Mouse (Mus musculus): ENCODE measurements around the gene Ampd2. TPM values are rescaled to one million over a fixed set of nuclear protein-coding genes. Genes with fewer than 3 reads are reported as not detected.

The Ampd2 gene
- 47.7 and 51.2 TPM in 2 replicates for polyA plus RNA-seq (2016; fragmentation: Nextera tagmentation; extraction: Ambion mirVana)

DNA sequence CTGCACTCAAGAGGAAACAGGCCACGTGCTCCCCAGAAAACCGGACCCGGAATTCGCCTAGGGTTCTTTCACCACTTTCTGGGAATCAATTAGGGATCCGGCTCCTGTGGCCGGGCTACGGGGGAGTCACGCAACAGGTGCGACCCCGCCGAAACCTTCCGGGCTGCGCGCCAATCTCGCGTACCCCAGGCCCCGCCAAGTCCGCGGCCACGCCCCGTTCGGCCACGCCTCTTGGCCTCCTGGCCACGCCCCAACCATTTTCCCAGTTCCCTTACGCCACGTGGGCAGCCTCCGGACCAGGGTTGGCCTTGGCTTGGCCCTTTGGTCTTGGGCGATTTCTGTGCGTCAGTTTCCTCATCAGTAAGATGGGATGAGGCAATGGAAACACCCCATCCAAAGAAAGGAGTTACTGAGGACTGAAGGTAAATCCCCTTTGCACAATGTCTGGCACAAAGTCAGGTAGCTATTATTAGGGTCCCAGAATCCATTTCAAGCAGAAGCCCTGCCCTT is at the start of gene Ampd2:
Gene Ampd2 (minus strand): TSS at position 182 of the 510 bp plus-strand sequence.
- Histone ChIP-seq H3K4me1 (peaks cover 53% of the 10 kb centered on the region), H3K4me2 (replicated peaks) (peak within 1 kb of the TSS; percentile 100), H3K36me3 (no peaks in the 10 kb centered on the region), H3K27me3 (replicated peaks) (no peaks in the 10 kb centered on the region), H3K27ac (peak within 1 kb of the TSS; percentile 29), H3K9ac (peak within 1 kb of the TSS; percentile 73), H3K4me3 (peak within 1 kb of the TSS; percentile 61), H3K9me3 (no peaks in the 10 kb centered on the region)
- under 1% methylated on average over 29 of the region's 29 CpGs for WGBS
- ATAC-seq (ENCODE audit: low FRiP score, low read depth): peak; percentile 21

DNA sequence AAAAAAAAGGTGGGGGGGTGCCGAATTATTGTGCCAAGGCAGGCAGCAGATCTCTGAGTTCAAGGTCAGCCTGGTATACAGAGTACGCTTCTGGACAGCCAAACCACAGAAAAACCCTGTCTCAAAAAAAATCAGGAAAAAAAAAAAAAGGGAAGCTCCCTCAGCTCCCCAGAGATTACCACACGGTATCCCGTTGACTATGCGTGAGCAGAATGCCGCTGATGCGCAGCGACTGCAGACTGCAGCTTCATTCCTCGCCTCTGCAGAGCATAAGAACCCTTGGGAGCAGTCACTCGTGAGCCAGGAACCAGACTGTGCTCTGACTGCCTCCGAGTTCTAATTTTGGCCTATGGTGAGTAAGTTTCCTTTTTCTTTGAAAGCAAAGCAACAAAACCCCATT is 48.2 kb upstream of the Ampd2 start:
- Histone ChIP-seq H3K9me3 (no peaks in the 10 kb centered on the region), H3K27me3 (replicated peaks) (no peaks in the 10 kb centered on the region), H3K4me1 (peaks cover 3% of the 10 kb centered on the region; the same call in 1 of the 2 replicates), H3K4me3 (no peak overlapping the region), H3K27ac (no peak overlapping the region), H3K9ac (no peak overlapping the region), H3K4me2 (replicated peaks) (no peak overlapping the region), H3K36me3 (no peaks in the 10 kb centered on the region)
- ATAC-seq (ENCODE audit: low FRiP score, low read depth): no peak
- WGBS: 70% methylated on average over 11 of the region's 11 CpGs

DNA sequence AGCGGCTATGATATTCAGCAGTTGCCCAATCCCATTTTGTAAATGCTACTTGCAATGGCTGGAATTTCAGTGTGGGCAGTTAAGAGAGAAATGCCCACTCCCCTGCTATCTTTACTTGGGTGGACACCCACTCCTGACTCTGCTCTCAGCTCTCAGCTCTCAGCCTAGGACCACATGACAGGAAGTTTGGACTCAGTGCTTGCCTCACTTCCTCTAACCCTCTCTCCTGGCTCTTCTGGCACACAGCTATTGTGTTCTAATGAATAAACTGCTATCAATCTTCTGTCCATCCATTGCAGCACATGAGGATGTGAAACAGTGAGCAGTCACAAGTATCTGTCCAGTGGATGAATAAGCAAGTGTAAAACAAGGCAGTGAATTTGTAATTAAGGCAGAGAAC is 46.0 kb upstream of the Ampd2 start:
- WGBS: 80% methylated on average over 1 of the region's 1 CpGs
- ATAC-seq (ENCODE audit: low FRiP score, low read depth): no peak
- no peak overlapping the region for H3K4me3 ChIP-seq

GRCm38 (mm10) chr3:108131821-108132220 is 45.4 kb upstream of the Ampd2 start:
- H3K9ac ChIP-seq: no peak overlapping the region
- WGBS: 87% methylated on average over 1 of the region's 1 CpGs
- no peak overlapping the region for H3K4me2 ChIP-seq (replicated peaks)
- no peaks in the 10 kb centered on the region for H3K27me3 ChIP-seq (replicated peaks)
- no peaks in the 10 kb centered on the region for H3K36me3 ChIP-seq
- H3K4me1 ChIP-seq: peaks cover 3% of the 10 kb centered on the region; the same call in 1 of the 2 replicates
- H3K27ac ChIP-seq: no peak overlapping the region
- no peak overlapping the region for H3K4me3 ChIP-seq
- no peak for ATAC-seq (ENCODE audit: low FRiP score, low read depth)
- no peaks in the 10 kb centered on the region for H3K9me3 ChIP-seq

More for the DNA sequence above, 46.0 kb upstream of the Ampd2 start:
- Histone ChIP-seq H3K27me3 (replicated peaks) (no peaks in the 10 kb centered on the region), H3K4me2 (replicated peaks) (no peak overlapping the region), H3K27ac (no peak overlapping the region), H3K9ac (no peak overlapping the region), H3K9me3 (no peaks in the 10 kb centered on the region), H3K4me1 (peaks cover 3% of the 10 kb centered on the region; the same call in 1 of the 2 replicates), H3K36me3 (no peaks in the 10 kb centered on the region)

- no peak overlapping the region for H3K4me3 ChIP-seq
- no peak overlapping the region for H3K9ac ChIP-seq
- H3K4me2 ChIP-seq (replicated peaks): no peak overlapping the region
- peaks cover 3% of the 10 kb centered on the region; the same call in 1 of the 2 replicates for H3K4me1 ChIP-seq
- no peaks in the 10 kb centered on the region for H3K27me3 ChIP-seq (replicated peaks)
- ATAC-seq (ENCODE audit: low FRiP score, low read depth): no peak
- H3K36me3 ChIP-seq: no peaks in the 10 kb centered on the region
- H3K9me3 ChIP-seq: no peaks in the 10 kb centered on the region
- 94% methylated on average over 5 of the region's 5 CpGs for WGBS
- H3K27ac ChIP-seq: no peak overlapping the region
Observed at GRCm38 (mm10) chr3:108131216-108131615, 44.8 kb upstream of the Ampd2 start.

DNA sequence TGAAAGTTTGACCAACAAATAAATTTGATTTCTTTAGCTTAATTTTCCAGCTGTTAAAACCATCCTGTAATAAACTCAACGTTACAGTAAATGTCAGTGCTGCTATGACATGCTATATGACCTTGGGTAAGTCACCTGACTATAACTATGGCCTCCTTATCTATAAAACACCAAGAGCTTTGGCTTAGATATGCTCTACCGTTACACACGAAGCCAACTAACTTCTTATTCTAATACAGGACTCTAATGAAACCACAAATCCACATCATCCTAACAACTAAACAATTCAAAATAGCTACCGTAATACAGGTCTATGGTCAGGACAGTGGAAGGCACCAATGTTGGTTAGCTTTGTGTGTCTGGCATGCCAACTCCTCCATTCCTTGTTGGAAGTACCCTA is 43.4 kb upstream of the Ampd2 start:
- 96% methylated on average over 4 of the region's 4 CpGs for WGBS
- H3K9me3 ChIP-seq: no peaks in the 10 kb centered on the region
- H3K36me3 ChIP-seq: no peaks in the 10 kb centered on the region
- peaks cover 3% of the 10 kb centered on the region; the same call in 1 of the 2 replicates for H3K4me1 ChIP-seq
- no peaks in the 10 kb centered on the region for H3K27me3 ChIP-seq (replicated peaks)
- no peak for ATAC-seq (ENCODE audit: low FRiP score, low read depth)
- no peak overlapping the region for H3K9ac ChIP-seq
- no peak overlapping the region for H3K27ac ChIP-seq
- no peak overlapping the region for H3K4me2 ChIP-seq (replicated peaks)
- H3K4me3 ChIP-seq: no peak overlapping the region

GRCm38 (mm10) chr3:108129367-108129766 is 42.9 kb upstream of the Ampd2 start:
- no peak overlapping the region for H3K4me2 ChIP-seq (replicated peaks)
- no peaks in the 10 kb centered on the region for H3K9me3 ChIP-seq
- no peak overlapping the region for H3K27ac ChIP-seq
- peaks cover 3% of the 10 kb centered on the region; the same call in 1 of the 2 replicates for H3K4me1 ChIP-seq
- H3K4me3 ChIP-seq: no peak overlapping the region
- no peak overlapping the region for H3K9ac ChIP-seq
- ATAC-seq (ENCODE audit: low FRiP score, low read depth): no peak
- 76% methylated on average over 4 of the region's 4 CpGs for WGBS
- no peaks in the 10 kb centered on the region for H3K36me3 ChIP-seq
- H3K27me3 ChIP-seq (replicated peaks): no peaks in the 10 kb centered on the region

GRCm38 (mm10) chr3:108128520-108128919 is 42.1 kb upstream of the Ampd2 start:
- no peaks in the 10 kb centered on the region for H3K9me3 ChIP-seq
- no peaks in the 10 kb centered on the region for H3K27me3 ChIP-seq (replicated peaks)
- H3K9ac ChIP-seq: no peak overlapping the region
- H3K27ac ChIP-seq: no peak overlapping the region
- no peak overlapping the region for H3K4me3 ChIP-seq
- no peaks in the 10 kb centered on the region for H3K36me3 ChIP-seq
- 83% methylated on average over 5 of the region's 5 CpGs for WGBS
- no peak overlapping the region for H3K4me2 ChIP-seq (replicated peaks)
- no peak for ATAC-seq (ENCODE audit: low FRiP score, low read depth)
- H3K4me1 ChIP-seq: peaks cover 3% of the 10 kb centered on the region; the same call in 1 of the 2 replicates

- no peaks in the 10 kb centered on the region for H3K9me3 ChIP-seq
- H3K27ac ChIP-seq: no peak overlapping the region
- no peaks in the 10 kb centered on the region for H3K4me1 ChIP-seq
- H3K27me3 ChIP-seq (replicated peaks): no peaks in the 10 kb centered on the region
- H3K4me3 ChIP-seq: no peak overlapping the region
- no peak for ATAC-seq (ENCODE audit: low FRiP score, low read depth)
- H3K9ac ChIP-seq: no peak overlapping the region
- no peak overlapping the region for H3K4me2 ChIP-seq (replicated peaks)
- WGBS: 96% methylated on average over 3 of the region's 3 CpGs
- H3K36me3 ChIP-seq: peaks cover 13% of the 10 kb centered on the region; the same call in 1 of the 2 replicates
Observed at GRCm38 (mm10) chr3:108126327-108126726, 39.9 kb upstream of the Ampd2 start.

DNA sequence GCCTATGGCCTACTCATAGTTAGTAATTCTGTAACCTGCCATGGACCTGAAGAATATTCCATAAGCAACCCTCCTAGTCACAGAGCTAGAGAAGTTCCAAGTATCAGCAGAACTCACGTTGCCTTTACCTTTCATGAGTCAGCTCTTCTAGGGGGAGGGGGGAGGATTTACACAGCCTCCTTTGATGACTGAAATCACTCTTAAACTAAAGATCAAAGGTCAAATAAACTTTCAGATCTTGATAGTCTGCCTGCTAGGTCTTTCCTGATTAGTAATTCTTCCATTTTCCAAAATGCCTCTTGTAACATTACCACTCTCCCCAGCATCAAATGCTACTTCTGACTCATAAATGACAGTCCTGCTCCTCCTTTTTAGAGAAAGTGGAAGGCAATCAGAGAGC is 37.7 kb upstream of the Ampd2 start:
- H3K4me2 ChIP-seq (replicated peaks): no peak overlapping the region
- H3K4me3 ChIP-seq: no peak overlapping the region
- H3K4me1 ChIP-seq: no peaks in the 10 kb centered on the region
- H3K27ac ChIP-seq: no peak overlapping the region
- H3K9me3 ChIP-seq: no peaks in the 10 kb centered on the region
- peaks cover 28% of the 10 kb centered on the region for H3K36me3 ChIP-seq
- 73% methylated on average over 1 of the region's 1 CpGs for WGBS
- no peaks in the 10 kb centered on the region for H3K27me3 ChIP-seq (replicated peaks)
- ATAC-seq (ENCODE audit: low FRiP score, low read depth): no peak
- H3K9ac ChIP-seq: no peak overlapping the region

GRCm38 (mm10) chr3:108123242-108123641 is 36.8 kb upstream of the Ampd2 start:
- H3K4me3 ChIP-seq: no peak overlapping the region
- no peaks in the 10 kb centered on the region for H3K4me1 ChIP-seq
- WGBS: 94% methylated on average over 5 of the region's 5 CpGs
- H3K27ac ChIP-seq: no peak overlapping the region
- no peak overlapping the region for H3K4me2 ChIP-seq (replicated peaks)
- H3K36me3 ChIP-seq: peaks cover 36% of the 10 kb centered on the region
- H3K27me3 ChIP-seq (replicated peaks): no peaks in the 10 kb centered on the region
- no peak for ATAC-seq (ENCODE audit: low FRiP score, low read depth)
- H3K9ac ChIP-seq: no peak overlapping the region
- H3K9me3 ChIP-seq: no peaks in the 10 kb centered on the region

- no peak overlapping the region for H3K9ac ChIP-seq
- H3K36me3 ChIP-seq: peaks cover 47% of the 10 kb centered on the region
- H3K27me3 ChIP-seq (replicated peaks): no peaks in the 10 kb centered on the region
- H3K9me3 ChIP-seq: no peaks in the 10 kb centered on the region
- H3K27ac ChIP-seq: no peak overlapping the region
- H3K4me2 ChIP-seq (replicated peaks): no peak overlapping the region
- no peak overlapping the region for H3K4me3 ChIP-seq
- H3K4me1 ChIP-seq: no peaks in the 10 kb centered on the region
- 86% methylated on average over 3 of the region's 3 CpGs for WGBS
- ATAC-seq (ENCODE audit: low FRiP score, low read depth): no peak
Observed at GRCm38 (mm10) chr3:108121101-108121500, 34.6 kb upstream of the Ampd2 start.

GRCm38 (mm10) chr3:108117465-108117864 is 31.0 kb upstream of the Ampd2 start:
- Histone ChIP-seq H3K27ac (no peak overlapping the region), H3K9me3 (no peaks in the 10 kb centered on the region), H3K4me1 (no peaks in the 10 kb centered on the region), H3K4me2 (replicated peaks) (no peak overlapping the region), H3K36me3 (peaks cover 52% of the 10 kb centered on the region), H3K9ac (no peak overlapping the region), H3K4me3 (no peak overlapping the region), H3K27me3 (replicated peaks) (no peaks in the 10 kb centered on the region)
- 93% methylated on average over 6 of the region's 6 CpGs for WGBS
- no peak for ATAC-seq (ENCODE audit: low FRiP score, low read depth)
